Mouse (Mus musculus) hindbrain, embryonic 15.5 days (tissue): ENCODE results near the gene Slc8a3. TPM values are rescaled to one million over a fixed set of nuclear protein-coding genes. Genes with fewer than 3 reads are reported as not detected.
"Not testable (repeated sequence)": the region's sequence is repeated elsewhere in the genome, so short reads cannot be mapped to it uniquely, and the experiment has no call there.

ENCODE experiments used
- ATAC-seq: fragments of 200-750 bp; cut with Nextera tagmentation; 2 replicates; pipeline ENCODE4 v1.8.0; 2017; ENCODE audit warnings: low read depth, moderate number of reproducible peaks, moderate TSS enrichment; ENCODE audit not compliant: low FRiP score
- H3K27ac ChIP-seq: fragments of 300-500 bp; sonication (generic); replicated peaks from 2 replicates; pipeline ENCODE4 v1.5.1; 2015; ENCODE audit warnings: mild to moderate bottlenecking, inconsistent platforms
- H3K27me3 ChIP-seq: fragments of 300-500 bp; sonication (generic); 2 replicates; pipeline ENCODE4 v1.6.1; 2015; ENCODE audit warnings: control low read depth, inconsistent platforms
- H3K36me3 ChIP-seq: fragments of 300-500 bp; sonication (generic); 2 replicates; pipeline ENCODE4 v1.6.1; 2015; ENCODE audit warnings: control low read depth, inconsistent platforms
- H3K4me1 ChIP-seq: fragments of 300-500 bp; sonication (generic); replicated peaks from 2 replicates; pipeline ENCODE4 v1.6.1; 2015; ENCODE audit warnings: control low read depth, inconsistent platforms
- H3K4me2 ChIP-seq: fragments of 300-500 bp; sonication (generic); 2 replicates; pipeline ENCODE4 v1.6.1; 2015; ENCODE audit warnings: moderate library complexity, mild to moderate bottlenecking, inconsistent platforms
- H3K4me3 ChIP-seq: fragments of 300-500 bp; sonication (generic); 2 replicates; pipeline ENCODE4 v1.5.1; 2015; ENCODE audit warnings: mild to moderate bottlenecking, inconsistent platforms
- H3K9ac ChIP-seq: fragments of 300-500 bp; sonication (generic); 2 replicates; pipeline ENCODE4 v1.6.1; 2015; ENCODE audit warnings: inconsistent platforms
- H3K9me3 ChIP-seq: fragments of 300-500 bp; sonication (generic); 2 replicates; pipeline ENCODE4 v1.6.1; 2016; ENCODE audit warnings: control low read depth, inconsistent platforms
- WGBS: fragments of 180-500 bp; shearing (Covaris S2); methylation state at CpG from one replicate; pipeline ENCODE4 v1.1.7; 2015; 5-methylcytosine and 5-hydroxymethylcytosine counted together
- polyA plus RNA-seq: library from polyadenylated mRNA; unstranded; fragments of >200 nt; fragmentation: Nextera tagmentation; extraction: Ambion mirVana; gene quantifications from 2 replicates; pipeline ENCODE4 v1.2.1, GENCODE M21; 2015

The Slc8a3 gene
- polyA plus RNA-seq = 10.3 and 12.2 TPM in 2 replicates

- no peaks in the 10 kb centered on the region for H3K36me3 ChIP-seq
- peak; percentile 82 for ATAC-seq
- H3K9ac ChIP-seq = peak within 1 kb of the TSS; percentile 83
- H3K4me3 ChIP-seq = peak within 1 kb of the TSS; percentile 64
- H3K27ac ChIP-seq = peak within 1 kb of the TSS; percentile 91
- 0 out of 2 replicates have a peak, but pooled peaks cover 4% of the 10 kb centered on the region for H3K27me3 ChIP-seq
- under 1% methylated on average over 44 of the region's 47 CpGs for WGBS
- peak within 1 kb of the TSS; percentile 90 for H3K4me2 ChIP-seq
- no peaks in the 10 kb centered on the region for H3K9me3 ChIP-seq
- H3K4me1 ChIP-seq = peaks cover 25% of the 10 kb centered on the region
Measured at GRCm38 (mm10) chr12:81332875-81333421, at the start of gene Slc8a3. Gene Slc8a3, minus strand, starts transcription at chr12:81333180.

GRCm38 (mm10) chr12:81379364-81379763, 46.4 kb upstream of the Slc8a3 start, which contains the start of gene Gm4787:
Gene Gm4787, minus strand, starts transcription at chr12:81379464.
- not testable (repeated sequence) for H3K9ac ChIP-seq, H3K4me2 ChIP-seq, H3K27ac ChIP-seq, H3K27me3 ChIP-seq, H3K4me1 ChIP-seq, ATAC-seq, H3K9me3 ChIP-seq, H3K36me3 ChIP-seq, H3K4me3 ChIP-seq
- WGBS = 61% methylated on average over 1 of the region's 1 CpGs

GRCm38 (mm10) chr12:81333841-81334240, 861 bp upstream of the Slc8a3 start:
- H3K9me3 ChIP-seq = no peaks in the 10 kb centered on the region
- H3K4me2 ChIP-seq = peak overlapping the region; percentile 90
- 0 out of 2 replicates have a peak, but pooled peaks cover 4% of the 10 kb centered on the region for H3K27me3 ChIP-seq
- ATAC-seq = no peak
- H3K36me3 ChIP-seq = no peaks in the 10 kb centered on the region
- 63% methylated on average over 5 of the region's 5 CpGs for WGBS
- peak overlapping the region; percentile 83 for H3K9ac ChIP-seq
- H3K27ac ChIP-seq = peak overlapping the region; percentile 91
- H3K4me1 ChIP-seq = peaks cover 25% of the 10 kb centered on the region
- peak overlapping the region; percentile 64 for H3K4me3 ChIP-seq

GRCm38 (mm10) chr12:81331937-81332874, 774 bp downstream of the Slc8a3 start:
- WGBS = 1% methylated on average over 52 of the region's 54 CpGs
- Histone ChIP-seq H3K36me3 (no peaks in the 10 kb centered on the region), H3K4me1 (peaks cover 25% of the 10 kb centered on the region), H3K27me3 (0 out of 2 replicates have a peak, but pooled peaks cover 4% of the 10 kb centered on the region), H3K4me2 (peak overlapping the region; percentile 90), H3K4me3 (peak overlapping the region; percentile 64), H3K9ac (peak overlapping the region; percentile 83), H3K9me3 (no peaks in the 10 kb centered on the region), H3K27ac (peak overlapping the region; percentile 91)
- ATAC-seq = peak; percentile 82

- H3K9me3 ChIP-seq = no peaks in the 10 kb centered on the region
- H3K9ac ChIP-seq = peak overlapping the region; percentile 26; the same call in 1 of the 2 replicates
- 43% methylated on average over 5 of the region's 5 CpGs for WGBS
- no peak for ATAC-seq
- peak overlapping the region; percentile 90 for H3K4me2 ChIP-seq
- H3K36me3 ChIP-seq = no peaks in the 10 kb centered on the region
- H3K27me3 ChIP-seq = 0 out of 2 replicates have a peak, but pooled peaks cover 4% of the 10 kb centered on the region
- peaks cover 25% of the 10 kb centered on the region for H3K4me1 ChIP-seq
- peak overlapping the region; percentile 91 for H3K27ac ChIP-seq
- peak overlapping the region; percentile 64 for H3K4me3 ChIP-seq
Measured at GRCm38 (mm10) chr12:81331046-81331638, 1.8 kb downstream of the Slc8a3 start.

- Histone ChIP-seq H3K9me3 (no peaks in the 10 kb centered on the region), H3K4me3 (no peak overlapping the region), H3K4me2 (no peak overlapping the region), H3K27me3 (no peaks in the 10 kb centered on the region), H3K4me1 (peaks cover 5% of the 10 kb centered on the region; the same call in 1 of the 2 replicates), H3K9ac (no peak overlapping the region), H3K27ac (no peak overlapping the region), H3K36me3 (no peaks in the 10 kb centered on the region)
- no peak for ATAC-seq
- WGBS = 89% methylated on average over 3 of the region's 3 CpGs
Measured at GRCm38 (mm10) chr12:81324991-81325390, 8.0 kb downstream of the Slc8a3 start.

- 92% methylated on average over 3 of the region's 3 CpGs for whole genome bisulfite sequencing
- H3K36me3 ChIP-seq = no peaks in the 10 kb centered on the region
- peaks cover 5% of the 10 kb centered on the region; the same call in 1 of the 2 replicates for H3K4me1 ChIP-seq
Measured at GRCm38 (mm10) chr12:81324116-81324515, 8.9 kb downstream of the Slc8a3 start.

GRCm38 (mm10) chr12:81321021-81321420, 12.0 kb downstream of the Slc8a3 start:
- Histone ChIP-seq H3K4me3 (no peak overlapping the region), H3K9me3 (no peaks in the 10 kb centered on the region), H3K27ac (no peak overlapping the region), H3K4me1 (peaks cover 5% of the 10 kb centered on the region; the same call in 1 of the 2 replicates), H3K9ac (no peak overlapping the region), H3K36me3 (no peaks in the 10 kb centered on the region), H3K4me2 (no peak overlapping the region), H3K27me3 (no peaks in the 10 kb centered on the region)
- no peak for ATAC-seq
- 53% methylated on average over 1 of the region's 1 CpGs for WGBS

More at GRCm38 (mm10) chr12:81324116-81324515, 8.9 kb downstream of the Slc8a3 start:
- H3K27me3 ChIP-seq = no peaks in the 10 kb centered on the region
- no peak overlapping the region for H3K9ac ChIP-seq
- H3K9me3 ChIP-seq = no peaks in the 10 kb centered on the region
- ATAC-seq = no peak
- H3K4me2 ChIP-seq = no peak overlapping the region
- no peak overlapping the region for H3K27ac ChIP-seq
- no peak overlapping the region for H3K4me3 ChIP-seq

GRCm38 (mm10) chr12:81317811-81318210, 15.2 kb downstream of the Slc8a3 start:
- no peak overlapping the region for H3K27ac ChIP-seq

GRCm38 (mm10) chr12:81315953-81316352, 17.0 kb downstream of the Slc8a3 start:
- Histone ChIP-seq H3K4me3 (no peak overlapping the region), H3K4me2 (no peak overlapping the region), H3K36me3 (peaks cover 24% of the 10 kb centered on the region), H3K9me3 (no peaks in the 10 kb centered on the region), H3K9ac (no peak overlapping the region), H3K27me3 (no peaks in the 10 kb centered on the region), H3K4me1 (peaks cover under 1% of the 10 kb centered on the region; the same call in 1 of the 2 replicates), H3K27ac (no peak overlapping the region)
- 87% methylated on average over 5 of the region's 5 CpGs for WGBS
- ATAC-seq = no peak

More at GRCm38 (mm10) chr12:81317811-81318210, 15.2 kb downstream of the Slc8a3 start:
- no peak overlapping the region for H3K4me2 ChIP-seq
- no peak for ATAC-seq
- no peak overlapping the region for H3K4me3 ChIP-seq
- H3K27me3 ChIP-seq = no peaks in the 10 kb centered on the region
- WGBS = 10% methylated on average over 2 of the region's 2 CpGs
- H3K9me3 ChIP-seq = no peaks in the 10 kb centered on the region
- H3K4me1 ChIP-seq = peaks cover 5% of the 10 kb centered on the region; the same call in 1 of the 2 replicates
- H3K9ac ChIP-seq = no peak overlapping the region
- peaks cover 24% of the 10 kb centered on the region for H3K36me3 ChIP-seq

GRCm38 (mm10) chr12:81303626-81304025, 29.4 kb downstream of the Slc8a3 start:
- no peaks in the 10 kb centered on the region for H3K36me3 ChIP-seq
- no peaks in the 10 kb centered on the region for H3K4me1 ChIP-seq
- H3K4me2 ChIP-seq = no peak overlapping the region
- H3K4me3 ChIP-seq = no peak overlapping the region
- no peak overlapping the region for H3K9ac ChIP-seq
- ATAC-seq = no peak
- 86% methylated on average over 5 of the region's 5 CpGs for WGBS
- no peak overlapping the region for H3K27ac ChIP-seq
- no peaks in the 10 kb centered on the region for H3K9me3 ChIP-seq
- no peaks in the 10 kb centered on the region for H3K27me3 ChIP-seq
